ENCODE assay signal across 26 mouse cellular contexts in genomic region chr8:93235681-93236080, GRCm38 (mm10). TPM values are rescaled to one million over a fixed set of nuclear protein-coding genes. Genes with fewer than 3 reads are reported as not detected.
A peak's percentile ranks its signal among the peaks of the same experiment; 100 is the strongest.
DNase-seq lines count a peak whose midpoint lies in the region; ATAC-seq and TF ChIP-seq lines count a peak whose summit lies in the region.
"Had no signal": no experiment of that assay in that cellular context is flagged by ENCODE, and none has a peak within 500 bp of the region (broad histone marks: within the 10 kb centered on the region; RNA-seq: fewer than 3 reads in every experiment).

No protein-coding gene starts in this region.

- H3K9ac ChIP-seq in kidney, embryonic 16.5 days (replicated peaks; ENCODE audit: low read length): no peak overlapping the region
- no peak overlapping the region for H3K9ac ChIP-seq in liver, adult 2 months (ENCODE audit: low read depth, low read length)
- H3K9ac ChIP-seq in liver, postnatal 0 days (replicated peaks): no peak overlapping the region
- H3K9ac ChIP-seq: embryonic facial prominence, embryonic 12.5 days; forebrain, embryonic 13.5 days; forebrain, embryonic 15.5 days had no signal

- ATAC-seq in kidney, embryonic 16.5 days (ENCODE audit: low FRiP score, low TSS enrichment): no peak
- no peak for ATAC-seq in liver, postnatal 0 days
- ATAC-seq: forebrain, embryonic 13.5 days; forebrain, embryonic 15.5 days had no signal

- no peak for TF ChIP-seq CTCF in kidney, adult 2 months (conservative IDR thresholded peaks at IDR 0.05; ENCODE audit: insufficient read depth, insufficient read length, low read depth, low read length)
- no peak for TF ChIP-seq CTCF in liver, adult 2 months (IDR thresholded peaks at IDR 0.05; ENCODE audit: low read depth, low read length)
- TF ChIP-seq CTCF in liver, postnatal 0 days (IDR thresholded peaks at IDR 0.05; ENCODE audit: low read depth): no peak
- no peak for TF ChIP-seq CTCF in layer of hippocampus, adult 2 months (conservative IDR thresholded peaks at IDR 0.05)

- WGBS in kidney, adult 2 months: 50% methylated on average over 1 of the region's 1 CpGs
- 84% methylated on average over 1 of the region's 1 CpGs for WGBS in kidney, embryonic 16.5 days
- WGBS in liver, adult 2 months: 26% methylated on average over 1 of the region's 1 CpGs
- 80% methylated on average over 1 of the region's 1 CpGs for WGBS in liver, postnatal 0 days (ENCODE audit: insufficient replicate concordance)

- H3K4me2 ChIP-seq in kidney, embryonic 16.5 days (replicated peaks; ENCODE audit: low read depth, low read length): no peak overlapping the region
- no peak overlapping the region for H3K4me2 ChIP-seq in liver, postnatal 0 days (ENCODE audit: low read depth, low read length)
- H3K4me2 ChIP-seq: embryonic facial prominence, embryonic 12.5 days; forebrain, embryonic 13.5 days; forebrain, embryonic 15.5 days had no signal

- peak overlapping the region; percentile 82 for H3K27ac ChIP-seq in kidney, adult 2 months (ENCODE audit: insufficient read depth, low read depth, low read length)
- no peak overlapping the region for H3K27ac ChIP-seq in kidney, embryonic 16.5 days (ENCODE audit: low read length)
- H3K27ac ChIP-seq in liver, adult 2 months (replicated peaks; ENCODE audit: insufficient read depth, low read depth, low read length): no peak overlapping the region; the same call in 1 of the 2 replicates
- no peak overlapping the region for H3K27ac ChIP-seq in liver, postnatal 0 days (ENCODE audit: low read depth)
- peak overlapping the region; percentile 41; the same call in 1 of the 2 replicates for H3K27ac ChIP-seq in brown adipose tissue, adult 24 weeks (replicated peaks; ENCODE audit: low read depth, low read length)
- H3K27ac ChIP-seq in layer of hippocampus, adult 2 months: no peak overlapping the region
- H3K27ac ChIP-seq: embryonic facial prominence, embryonic 10.5 days; embryonic facial prominence, embryonic 12.5 days; forebrain, embryonic 13.5 days; forebrain, embryonic 15.5 days had no signal

- no peaks in the 10 kb centered on the region for H3K27me3 ChIP-seq in kidney, adult 2 months (replicated peaks; ENCODE audit: control insufficient read depth, insufficient read depth, low read length)
- H3K27me3 ChIP-seq in kidney, embryonic 16.5 days (ENCODE audit: insufficient read depth, low read length): no peaks in the 10 kb centered on the region
- H3K27me3 ChIP-seq in liver, adult 2 months (ENCODE audit: control insufficient read depth, insufficient read depth, low read length): no peaks in the 10 kb centered on the region
- H3K27me3 ChIP-seq in liver, postnatal 0 days (ENCODE audit: insufficient read depth, low read length): no peaks in the 10 kb centered on the region
- H3K27me3 ChIP-seq: embryonic facial prominence, embryonic 12.5 days; forebrain, embryonic 13.5 days; forebrain, embryonic 15.5 days had no signal

- no peak overlapping the region for H3K4me3 ChIP-seq in kidney, adult 2 months (ENCODE audit: insufficient read depth, low read depth, low read length)
- no peak overlapping the region for H3K4me3 ChIP-seq in kidney, embryonic 16.5 days (ENCODE audit: low read length)
- no peak overlapping the region for H3K4me3 ChIP-seq in liver, adult 2 months (ENCODE audit: insufficient read depth, low read depth, low read length)
- no peak overlapping the region for H3K4me3 ChIP-seq in liver, postnatal 0 days (ENCODE audit: low read depth, low read length)
- no peak overlapping the region for H3K4me3 ChIP-seq in brown adipose tissue, adult 24 weeks (ENCODE audit: insufficient read depth, low read depth, low read length)
- no peak overlapping the region for H3K4me3 ChIP-seq in layer of hippocampus, adult 2 months
- H3K4me3 ChIP-seq: embryonic facial prominence, embryonic 10.5 days; embryonic facial prominence, embryonic 12.5 days; forebrain, embryonic 13.5 days; forebrain, embryonic 15.5 days had no signal

- H3K36me3 ChIP-seq in kidney, adult 2 months (ENCODE audit: control insufficient read depth, insufficient read depth, low read length): no peaks in the 10 kb centered on the region
- no peaks in the 10 kb centered on the region for H3K36me3 ChIP-seq in kidney, embryonic 16.5 days (ENCODE audit: insufficient read depth, low read length)
- H3K36me3 ChIP-seq in liver, adult 2 months (ENCODE audit: control insufficient read depth, insufficient read depth, low read length): no peaks in the 10 kb centered on the region
- H3K36me3 ChIP-seq in liver, postnatal 0 days (replicated peaks; ENCODE audit: insufficient read depth, low read length): no peaks in the 10 kb centered on the region
- H3K36me3 ChIP-seq: embryonic facial prominence, embryonic 10.5 days; embryonic facial prominence, embryonic 12.5 days; forebrain, embryonic 15.5 days had no signal

- no peaks in the 10 kb centered on the region for H3K9me3 ChIP-seq in kidney, embryonic 16.5 days (ENCODE audit: low read length)
- H3K9me3 ChIP-seq in liver, postnatal 0 days (ENCODE audit: low read length): no peaks in the 10 kb centered on the region
- H3K9me3 ChIP-seq: embryonic facial prominence, embryonic 10.5 days; embryonic facial prominence, embryonic 12.5 days; forebrain, embryonic 13.5 days; forebrain, embryonic 15.5 days had no signal

- H3K79me2 ChIP-seq in liver, adult 2 months (ENCODE audit: control insufficient read depth, insufficient read depth, low read length): no peaks in the 10 kb centered on the region

- peaks cover 16% of the 10 kb centered on the region; the same call in 1 of the 2 replicates for H3K4me1 ChIP-seq in kidney, adult 2 months (ENCODE audit: control insufficient read depth, insufficient read depth, low read length)
- H3K4me1 ChIP-seq in kidney, embryonic 16.5 days (ENCODE audit: insufficient read depth, low read length): no peaks in the 10 kb centered on the region
- peaks cover 16% of the 10 kb centered on the region for H3K4me1 ChIP-seq in liver, adult 2 months (ENCODE audit: control insufficient read depth, insufficient read depth, low read length)
- no peaks in the 10 kb centered on the region for H3K4me1 ChIP-seq in liver, postnatal 0 days (ENCODE audit: insufficient read depth)
- no peaks in the 10 kb centered on the region for H3K4me1 ChIP-seq in brown adipose tissue, adult 24 weeks (ENCODE audit: control insufficient read depth, insufficient read depth, insufficient read length, low read length)
- H3K4me1 ChIP-seq: embryonic facial prominence, embryonic 10.5 days; embryonic facial prominence, embryonic 12.5 days; forebrain, embryonic 13.5 days; forebrain, embryonic 15.5 days had no signal

- no peak for TF ChIP-seq EP300 in liver, postnatal 0 days (IDR thresholded peaks at IDR 0.05; ENCODE audit: low read depth)

- peak; percentile 69 for DNase-seq in kidney, adult 2 months
- no peak for DNase-seq in kidney, adult 11 months
- peak; percentile 22 to 25 for DNase-seq in kidney, postnatal 36 days
- DNase-seq in liver, adult 2 months (ENCODE audit: extremely low read depth, low read depth, low spot score): peak; percentile 66
- no peak for DNase-seq in liver, postnatal 0 days
- no peak for DNase-seq in layer of hippocampus, adult 2 months (ENCODE audit: low spot score in 2 of 2)
- DNase-seq: adrenal gland, adult 2 months; adrenal gland, postnatal 10 days; adrenal gland, postnatal 25 days; cerebellum, adult 11-12 months; cerebellum, adult 2 months; cerebellum, adult 9-10 months; cerebellum, postnatal 10 days; cerebellum, postnatal 25 days had no signal

- no peak for TF ChIP-seq POLR2A in kidney, adult 2 months (IDR thresholded peaks at IDR 0.05; ENCODE audit: low read depth, low read length)
- no peak for TF ChIP-seq POLR2A in liver, adult 2 months (IDR thresholded peaks at IDR 0.05; ENCODE audit: extremely low read depth, insufficient read depth, low read length)

RNA-seq across cellular contexts. Expression of gene Ces1e, which starts 6.3 kb away (rescaled TPM):
- 68.2 and 73.0 TPM in 2 replicates for polyA plus RNA-seq in kidney, adult 2 months (2012; rRNA removed)
- 0.21 and 0.51 TPM in 2 replicates for polyA plus RNA-seq in kidney, embryonic 16.5 days (2015; fragmentation: Nextera tagmentation; extraction: Ambion mirVana)
- 135 and 161 TPM in 2 replicates for total RNA-seq in liver, adult 2 months (2014; rRNA removed)
- 80.8 and 82.7 TPM in 2 replicates for polyA plus RNA-seq in liver, adult 2 months (2012; rRNA removed)
- polyA plus RNA-seq in liver, postnatal 0 days (2015; fragmentation: Nextera tagmentation; extraction: Ambion mirVana): 5.4 and 7.4 TPM in 2 replicates
- polyA plus RNA-seq in brown adipose tissue, adult 24 weeks (2012; ENCODE audit: insufficient read depth, insufficient read length, missing spikeins): not detected in 2 replicates
- not detected for total RNA-seq in layer of hippocampus, adult 2 months (2021)
- total RNA-seq: adrenal gland, postnatal 25 days; ES-E14; MEL had no signal
- polyA plus RNA-seq: adrenal gland, adult 2 months; brain, embryonic 14.5 days; C2C12; cerebellum, adult 2 months; cortical plate, adult 2 months; embryonic facial prominence, embryonic 10.5 days; embryonic facial prominence, embryonic 12.5 days; forebrain, embryonic 11.5 days; forebrain, embryonic 13.5 days; forebrain, embryonic 15.5 days had no signal

RNA-seq across cellular contexts. Expression of gene Ces1d, which starts 38.0 kb away (rescaled TPM):
- 590 and 687 TPM in 2 replicates for polyA plus RNA-seq in kidney, adult 2 months (2012; rRNA removed)
- 0.22 and 2.4 TPM in 2 replicates for polyA plus RNA-seq in kidney, embryonic 16.5 days (2015; fragmentation: Nextera tagmentation; extraction: Ambion mirVana)
- 1,635 and 2,448 TPM in 2 replicates for total RNA-seq in liver, adult 2 months (2014; rRNA removed)
- 539 and 606 TPM in 2 replicates for polyA plus RNA-seq in liver, adult 2 months (2012; rRNA removed)
- polyA plus RNA-seq in liver, postnatal 0 days (2015; fragmentation: Nextera tagmentation; extraction: Ambion mirVana): 216 and 217 TPM in 2 replicates
- polyA plus RNA-seq in brown adipose tissue, adult 24 weeks (2012; ENCODE audit: insufficient read depth, insufficient read length, missing spikeins): 911 and 1,049 TPM in 2 replicates
- total RNA-seq in layer of hippocampus, adult 2 months (2021): under 1 TPM; 0.49 to 0.76 TPM
- total RNA-seq: ES-E14, MEL had no signal
- polyA plus RNA-seq: brain, embryonic 14.5 days; C2C12; cerebellum, adult 2 months; forebrain, embryonic 15.5 days had no signal

RNA-seq across cellular contexts. Expression of gene Ces1f, which starts 43.9 kb away (rescaled TPM):
- 61.3 and 72.3 TPM in 2 replicates for polyA plus RNA-seq in kidney, adult 2 months (2012; rRNA removed)
- polyA plus RNA-seq in kidney, embryonic 16.5 days (2015; fragmentation: Nextera tagmentation; extraction: Ambion mirVana): 0.31 TPM in 1 of 2 replicates, not detected in the other
- total RNA-seq in liver, adult 2 months (2014; rRNA removed): 493 and 530 TPM in 2 replicates
- polyA plus RNA-seq in liver, adult 2 months (2012; rRNA removed): 222 and 270 TPM in 2 replicates
- polyA plus RNA-seq in liver, postnatal 0 days (2015; fragmentation: Nextera tagmentation; extraction: Ambion mirVana): 0.84 and 1.1 TPM in 2 replicates
- polyA plus RNA-seq in brown adipose tissue, adult 24 weeks (2012; ENCODE audit: insufficient read depth, insufficient read length, missing spikeins): 56.1 and 58.5 TPM in 2 replicates
- not detected for total RNA-seq in layer of hippocampus, adult 2 months (2021)
- total RNA-seq: ES-E14 had no signal
- polyA plus RNA-seq: brain, embryonic 14.5 days; C2C12; cerebellum, adult 2 months; cortical plate, adult 2 months; embryonic facial prominence, embryonic 10.5 days; embryonic facial prominence, embryonic 12.5 days; forebrain, embryonic 11.5 days; forebrain, embryonic 13.5 days; forebrain, embryonic 15.5 days had no signal

Comparison
In these comparisons a context has a peak if more than half of its experiments do, and no peak if none do; other contexts are left out.
1. DNase-seq: peak in kidney, adult 2 months (single experiment), kidney, postnatal 36 days (2 of 2) and liver, adult 2 months (single experiment); none in kidney, adult 11 months (single experiment), liver, postnatal 0 days (single experiment) and layer of hippocampus, adult 2 months (0 of 2).
2. H3K27ac ChIP-seq: peak in kidney, adult 2 months (single experiment) and brown adipose tissue, adult 24 weeks (single experiment); none in kidney, embryonic 16.5 days (single experiment), liver, adult 2 months (single experiment), liver, postnatal 0 days (single experiment) and layer of hippocampus, adult 2 months (single experiment).
3. RNA of gene Ces1d, which starts 38.0 kb away (polyA plus RNA-seq): 911 to 1,049 TPM in brown adipose tissue, adult 24 weeks, 539 to 606 TPM in liver, adult 2 months, 590 to 687 TPM in kidney, adult 2 months and 216 to 217 TPM in liver, postnatal 0 days; 0.22 to 2.4 TPM in kidney, embryonic 16.5 days; every median in the first group is over 10 times any median in the second.
4. RNA of gene Ces1f, which starts 43.9 kb away (polyA plus RNA-seq): 222 to 270 TPM in liver, adult 2 months, 61.3 to 72.3 TPM in kidney, adult 2 months and 56.1 to 58.5 TPM in brown adipose tissue, adult 24 weeks; 0.84 to 1.1 TPM in liver, postnatal 0 days and 0.31 TPM in kidney, embryonic 16.5 days; every median in the first group is over 10 times any median in the second.